Mouse (Mus musculus) lung, embryonic 14.5 days (tissue): ENCODE measurements around the gene Zfp683. TPM values are rescaled to one million over a fixed set of nuclear protein-coding genes. Genes with fewer than 3 reads are reported as not detected.

Source experiments
- ATAC-seq: fragments of 200-750 bp; cut with Nextera tagmentation; 2 replicates; pipeline ENCODE4 v1.8.0; 2017; ENCODE audit warnings: mild to moderate bottlenecking, moderate TSS enrichment, moderate library complexity; ENCODE audit not compliant: insufficient read depth
- DNase-seq: peaks from one replicate; pipeline ENCODE4 v3.0.0-alpha.2; 2015
- H3K27ac ChIP-seq: fragments of 300-500 bp; sonication (generic); 2 replicates; pipeline ENCODE4 v1.5.1; 2014; ENCODE audit warnings: low read depth, mild to moderate bottlenecking, moderate library complexity
- H3K27me3 ChIP-seq: fragments of 300-500 bp; sonication (generic); 2 replicates; pipeline ENCODE4 v1.6.1; 2014; ENCODE audit warnings: low read length, control low read depth; ENCODE audit not compliant: insufficient read depth
- H3K36me3 ChIP-seq: fragments of 300-500 bp; sonication (generic); 2 replicates; pipeline ENCODE4 v1.6.1; 2014; ENCODE audit warnings: control low read depth; ENCODE audit not compliant: insufficient read depth
- H3K4me1 ChIP-seq: fragments of 300-500 bp; sonication (generic); 2 replicates; pipeline ENCODE4 v1.6.1; 2014; ENCODE audit warnings: antibody characterized with exemption, control low read depth; ENCODE audit not compliant: insufficient read depth
- H3K4me2 ChIP-seq: fragments of 300-500 bp; sonication (generic); 2 replicates; pipeline ENCODE4 v1.6.1; 2014; ENCODE audit warnings: mild to moderate bottlenecking
- H3K4me3 ChIP-seq: fragments of 300-500 bp; sonication (generic); 2 replicates; pipeline ENCODE4 v1.5.1; 2014; ENCODE audit warnings: low read depth, low read length
- H3K9ac ChIP-seq: fragments of 300-500 bp; sonication (generic); 2 replicates; pipeline ENCODE4 v1.6.1; 2014
- H3K9me3 ChIP-seq: fragments of 300-500 bp; sonication (generic); 2 replicates; pipeline ENCODE4 v1.6.1; 2016; ENCODE audit warnings: low read depth, low read length, control low read depth
- CTCF ChIP-seq: IDR thresholded peaks from 2 replicates; pipeline ENCODE4 v1.5.1; 2016; ENCODE audit warnings: antibody characterized with exemption, low read depth
- WGBS: fragments of 180-500 bp; shearing (Covaris S2); extraction: QIAGEN DNeasy Blood & Tissue Kit; methylation state at CpG from one replicate; pipeline ENCODE4 v1.1.7; 2014; 5-methylcytosine and 5-hydroxymethylcytosine counted together
- polyA plus RNA-seq: library from polyadenylated mRNA; unstranded; fragments of >200 nt; fragmentation: Nextera tagmentation; extraction: Ambion mirVana; gene quantifications from 2 replicates; pipeline ENCODE4 v1.2.1, GENCODE M21; 2014

Gene Zfp683
- polyA plus RNA-seq, 1 experiment from 2014 or later: not detected

DNA sequence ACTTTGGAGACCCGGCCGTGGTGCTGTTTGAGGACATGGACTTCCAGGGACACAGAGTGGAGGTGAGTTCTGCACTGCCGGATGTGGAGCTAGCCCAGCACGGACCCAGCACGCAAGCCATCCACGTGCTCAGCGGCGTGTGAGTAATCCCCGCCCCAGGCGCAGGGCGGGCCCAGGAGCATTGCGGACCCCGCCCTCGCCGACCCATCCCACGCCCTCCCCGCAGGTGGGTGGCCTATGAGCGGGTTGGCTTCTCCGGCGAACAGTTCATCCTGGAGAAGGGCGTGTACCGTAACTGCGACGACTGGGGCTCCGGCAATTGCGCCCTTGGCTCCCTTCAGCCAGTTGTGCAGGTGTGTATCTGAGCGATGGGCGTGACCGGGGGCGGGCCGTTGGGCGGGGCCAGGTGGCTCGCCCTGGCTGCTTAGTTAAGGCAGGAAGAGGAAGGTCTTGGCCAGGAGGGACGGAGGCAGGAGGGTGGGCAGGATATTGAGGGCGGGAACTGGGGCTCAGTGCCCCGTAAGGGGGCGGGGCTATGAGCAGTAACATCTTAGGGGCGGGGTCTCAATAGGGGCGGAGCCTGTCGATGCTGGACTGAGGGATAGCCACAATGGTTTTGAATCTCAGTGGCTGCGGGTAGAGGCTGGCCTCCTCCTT is 28.2 kb downstream of the Zfp683 start:
- Histone ChIP-seq H3K4me1 (no peaks in the 10 kb centered on the region), H3K27me3 (0 out of 2 replicates have a peak, but pooled peaks cover 3% of the 10 kb centered on the region), H3K9ac (no peak overlapping the region), H3K27ac (no peak overlapping the region), H3K9me3 (no peaks in the 10 kb centered on the region), H3K4me3 (peak overlapping the region; percentile 42), H3K36me3 (no peaks in the 10 kb centered on the region), H3K4me2 (peak overlapping the region; percentile 75)
- 0% methylated on average over 41 of the region's 41 CpGs for WGBS
- DNase-seq (peak; percentile 86), ATAC-seq (peak; percentile 88)
- TF ChIP-seq CTCF: no peak

DNA sequence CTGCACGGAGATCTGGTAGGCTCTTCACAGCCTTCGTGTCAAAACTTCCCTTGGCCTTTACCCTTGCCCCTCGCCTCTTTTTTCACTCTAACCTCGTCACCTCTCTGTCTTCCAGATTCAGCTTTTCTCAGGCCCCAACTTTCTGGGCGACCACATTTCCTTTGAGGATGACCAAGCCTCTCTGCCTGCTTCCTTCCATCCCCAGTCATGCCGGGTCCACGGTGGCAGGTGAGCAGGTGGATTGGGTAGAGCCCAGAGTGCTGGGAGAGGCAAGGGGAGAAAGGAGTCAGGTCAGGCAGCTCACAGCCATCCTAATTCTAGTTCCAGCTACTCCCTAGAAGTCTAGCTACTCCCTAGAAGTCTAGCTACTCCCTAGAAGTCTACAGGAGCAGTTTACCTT is 28.8 kb downstream of the Zfp683 start:
- H3K9me3 ChIP-seq: no peaks in the 10 kb centered on the region
- no peak for TF ChIP-seq CTCF
- no peak overlapping the region for H3K27ac ChIP-seq
- H3K9ac ChIP-seq: 0 out of 2 replicates have a peak overlapping the region, but pooled peaks have one; percentile 2
- no peaks in the 10 kb centered on the region for H3K36me3 ChIP-seq
- peak overlapping the region; percentile 75 for H3K4me2 ChIP-seq
- DNase-seq (no peak), ATAC-seq (no peak)
- H3K4me1 ChIP-seq: no peaks in the 10 kb centered on the region
- 15% methylated on average over 7 of the region's 7 CpGs for WGBS
- H3K4me3 ChIP-seq: peak overlapping the region; percentile 42
- H3K27me3 ChIP-seq: 0 out of 2 replicates have a peak, but pooled peaks cover 3% of the 10 kb centered on the region

GRCm38 (mm10) chr4:134084999-134085398 is 31.4 kb downstream of the Zfp683 start:
- Histone ChIP-seq H3K4me3 (no peak overlapping the region), H3K9ac (no peak overlapping the region), H3K9me3 (no peaks in the 10 kb centered on the region), H3K27ac (no peak overlapping the region), H3K27me3 (0 out of 2 replicates have a peak, but pooled peaks cover 3% of the 10 kb centered on the region), H3K36me3 (no peaks in the 10 kb centered on the region), H3K4me1 (no peaks in the 10 kb centered on the region), H3K4me2 (no peak overlapping the region)
- TF ChIP-seq CTCF: peak; percentile 30; the same call in 1 of the 2 replicates
- no peak for DNase-seq
- 88% methylated on average over 4 of the region's 4 CpGs for WGBS
- ATAC-seq: no peak

- Histone ChIP-seq H3K9me3 (no peaks in the 10 kb centered on the region), H3K27me3 (no peaks in the 10 kb centered on the region), H3K4me1 (no peaks in the 10 kb centered on the region), H3K36me3 (no peaks in the 10 kb centered on the region), H3K27ac (no peak overlapping the region), H3K4me2 (no peak overlapping the region), H3K9ac (no peak overlapping the region), H3K4me3 (no peak overlapping the region)
- DNase-seq (peak; percentile 71), ATAC-seq (0 out of 2 replicates have a peak, but pooled peaks have one; percentile 65)
- TF ChIP-seq CTCF: peak; percentile 89
- WGBS: 31% methylated on average over 7 of the region's 7 CpGs
These were observed 33.8 kb downstream of the Zfp683 start for GRCm38 (mm10) chr4:134087412-134087811.

DNA sequence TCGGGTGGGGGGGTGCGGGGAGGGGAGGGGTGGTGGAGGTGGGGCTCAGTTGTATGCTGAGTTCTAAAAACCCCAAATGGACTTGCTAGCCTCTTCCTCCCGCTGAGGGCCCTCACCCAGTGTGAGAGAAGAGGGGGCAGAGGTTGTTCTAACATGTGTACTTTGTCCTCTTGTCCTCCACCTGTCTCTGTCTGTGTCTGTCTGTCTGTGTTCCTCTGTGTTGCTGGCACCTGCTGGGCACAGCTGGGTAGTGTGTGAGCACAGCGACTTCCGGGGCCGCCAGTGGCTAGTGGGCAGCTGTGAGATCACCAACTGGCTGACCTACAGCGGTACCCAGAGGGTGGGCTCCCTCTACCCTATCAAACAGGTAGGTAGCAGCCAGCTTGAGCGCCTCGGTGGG is 35.4 kb downstream of the Zfp683 start:
- 71% methylated on average over 9 of the region's 9 CpGs for WGBS
- TF ChIP-seq CTCF: no peak
- Histone ChIP-seq H3K9me3 (no peaks in the 10 kb centered on the region), H3K27me3 (no peaks in the 10 kb centered on the region), H3K4me1 (no peaks in the 10 kb centered on the region), H3K4me3 (no peak overlapping the region), H3K4me2 (no peak overlapping the region), H3K27ac (no peak overlapping the region), H3K9ac (no peak overlapping the region), H3K36me3 (no peaks in the 10 kb centered on the region)
- no peak for DNase-seq
- ATAC-seq: no peak

DNA sequence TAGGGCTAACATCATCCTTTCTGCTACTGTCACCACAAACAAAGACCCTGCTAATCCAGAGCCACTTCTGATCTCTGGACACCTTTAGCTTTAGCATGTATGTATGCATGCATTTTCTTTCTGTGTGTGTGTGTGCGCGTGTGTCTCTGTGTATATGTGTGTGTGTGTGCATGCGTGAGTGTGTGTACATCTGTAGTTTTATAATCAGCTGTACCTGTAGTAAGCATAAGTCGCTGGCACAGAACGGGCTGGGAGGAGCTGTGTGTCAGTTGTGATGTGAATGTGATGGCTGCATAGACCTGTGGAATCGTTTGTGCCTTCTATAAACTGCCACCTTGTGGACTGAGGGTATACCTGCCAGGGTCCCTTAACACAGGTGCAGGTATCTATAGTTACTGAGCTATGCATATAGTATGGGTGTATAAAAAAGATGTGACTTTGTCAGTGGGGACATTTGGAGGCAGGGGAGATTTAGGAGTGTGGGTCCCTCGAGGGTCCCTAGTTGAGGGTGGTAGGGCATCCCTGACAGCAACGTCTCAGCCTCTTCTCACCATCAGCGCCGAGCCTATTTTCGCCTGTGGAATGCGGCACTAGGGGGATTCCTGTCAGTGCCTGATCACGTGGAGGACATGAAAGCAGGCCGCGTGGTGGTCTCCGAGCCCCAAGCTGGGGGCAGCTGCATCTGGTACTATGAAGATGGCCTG is 37.0 kb downstream of the Zfp683 start:
- no peaks in the 10 kb centered on the region for H3K4me1 ChIP-seq
- no peak overlapping the region for H3K9ac ChIP-seq
- no peak overlapping the region for H3K4me2 ChIP-seq
- H3K36me3 ChIP-seq: no peaks in the 10 kb centered on the region
- H3K27me3 ChIP-seq: no peaks in the 10 kb centered on the region
- H3K9me3 ChIP-seq: no peaks in the 10 kb centered on the region
- no peak overlapping the region for H3K4me3 ChIP-seq
- 68% methylated on average over 16 of the region's 16 CpGs for WGBS
- H3K27ac ChIP-seq: no peak overlapping the region
- TF ChIP-seq CTCF: no peak
- ATAC-seq (no peak), DNase-seq (no peak)

GRCm38 (mm10) chr4:134091225-134091529 is 37.5 kb downstream of the Zfp683 start:
- Histone ChIP-seq H3K36me3 (no peaks in the 10 kb centered on the region), H3K9me3 (no peaks in the 10 kb centered on the region), H3K27ac (no peak overlapping the region), H3K4me2 (no peak overlapping the region), H3K4me3 (no peak overlapping the region), H3K27me3 (no peaks in the 10 kb centered on the region), H3K4me1 (no peaks in the 10 kb centered on the region), H3K9ac (no peak overlapping the region)
- no peak for ATAC-seq
- 72% methylated on average over 6 of the region's 6 CpGs for WGBS
- DNase-seq: no peak
- TF ChIP-seq CTCF: no peak
